Mouse (Mus musculus) 3T3-L1 (cell line): ENCODE data around the gene Hmmr.
A peak's percentile ranks its signal among the peaks of the same experiment; 100 is the strongest.
"Not testable (repeated sequence)": the region's sequence is repeated elsewhere in the genome, so short reads cannot be mapped to it uniquely, and the experiment has no call there.

Experiments used
- DNase-seq: peaks from one replicate; pipeline ENCODE4 v3.0.0-alpha.2; 2015; ENCODE audit warnings: low read depth, low spot score

Gene Hmmr

GRCm38 (mm10) chr11:40733339-40734174 is at the start of gene Hmmr, which contains the start of gene Nudcd2:
TSS of gene Hmmr (minus strand) at chr11:40733422.
TSS of gene Nudcd2 (plus strand) at chr11:40733667.
- peak; percentile 99 for DNase-seq

GRCm38 (mm10) chr11:40781857-40782256 is 48.6 kb upstream of the Hmmr start:
- DNase-seq, result no peak

- DNase-seq, result peak; percentile 74
These were observed 42.4 kb upstream of the Hmmr start for GRCm38 (mm10) chr11:40775315-40776269.

DNA sequence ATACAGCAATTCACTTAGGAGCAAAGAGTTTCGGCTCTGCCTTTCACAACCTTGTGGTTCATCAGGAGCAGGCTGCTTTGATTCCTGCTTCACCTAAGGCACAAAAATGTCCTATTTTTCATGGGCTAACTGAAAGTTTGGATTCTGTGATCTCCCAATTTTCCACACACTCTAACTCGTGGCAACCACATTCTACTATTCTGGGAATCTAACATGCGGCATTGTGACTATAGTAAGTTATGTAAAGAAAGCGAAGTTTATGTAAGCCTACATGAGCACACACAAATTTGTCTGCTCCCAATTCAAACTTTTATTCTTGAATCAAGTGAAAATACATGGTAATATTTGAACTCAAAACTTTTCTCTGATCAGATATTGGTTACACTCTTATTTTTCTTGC is 31.5 kb upstream of the Hmmr start:
- no peak for DNase-seq

DNA sequence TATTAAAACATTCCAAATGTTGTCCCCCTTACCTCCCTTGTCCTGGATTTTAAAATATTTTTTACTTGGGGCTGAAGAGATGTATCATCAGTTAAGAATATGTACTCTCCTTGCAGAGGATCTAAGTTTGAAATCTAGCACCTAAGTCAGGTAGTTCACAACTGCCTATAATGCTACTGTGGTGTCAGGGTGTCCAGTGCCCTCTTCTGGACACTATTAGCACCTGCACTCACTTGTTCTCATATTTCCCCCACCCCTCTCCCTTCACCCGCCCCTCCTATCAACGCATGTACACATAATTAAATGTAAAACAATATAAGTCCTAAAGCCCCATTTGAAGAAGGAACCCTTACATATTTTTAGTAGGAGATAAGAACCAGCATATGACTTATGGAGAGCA is 30.2 kb upstream of the Hmmr start:
- peak; percentile 47 for DNase-seq

- DNase-seq, result no peak
These were observed 26.7 kb upstream of the Hmmr start for GRCm38 (mm10) chr11:40759896-40760295.

DNA sequence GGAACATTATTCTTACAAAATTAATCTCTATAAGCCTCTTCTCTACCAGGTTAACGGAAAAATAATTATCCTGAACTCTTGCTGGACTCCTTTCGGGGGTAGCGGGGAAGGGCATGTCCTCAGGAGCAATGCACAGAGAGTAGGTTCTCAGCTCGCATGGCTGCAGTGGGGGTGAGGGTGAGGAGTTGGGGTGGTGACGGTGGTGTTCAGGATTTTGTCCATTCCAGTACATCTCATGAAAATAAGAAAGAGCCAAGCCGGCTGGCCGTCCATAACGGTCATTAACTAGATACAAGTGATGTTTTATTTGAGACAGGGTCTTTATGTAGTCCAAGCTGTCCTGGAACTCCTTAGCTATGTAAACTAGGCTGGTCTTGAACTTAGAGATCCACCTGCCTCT is 22.7 kb upstream of the Hmmr start:
- no peak for DNase-seq

DNA sequence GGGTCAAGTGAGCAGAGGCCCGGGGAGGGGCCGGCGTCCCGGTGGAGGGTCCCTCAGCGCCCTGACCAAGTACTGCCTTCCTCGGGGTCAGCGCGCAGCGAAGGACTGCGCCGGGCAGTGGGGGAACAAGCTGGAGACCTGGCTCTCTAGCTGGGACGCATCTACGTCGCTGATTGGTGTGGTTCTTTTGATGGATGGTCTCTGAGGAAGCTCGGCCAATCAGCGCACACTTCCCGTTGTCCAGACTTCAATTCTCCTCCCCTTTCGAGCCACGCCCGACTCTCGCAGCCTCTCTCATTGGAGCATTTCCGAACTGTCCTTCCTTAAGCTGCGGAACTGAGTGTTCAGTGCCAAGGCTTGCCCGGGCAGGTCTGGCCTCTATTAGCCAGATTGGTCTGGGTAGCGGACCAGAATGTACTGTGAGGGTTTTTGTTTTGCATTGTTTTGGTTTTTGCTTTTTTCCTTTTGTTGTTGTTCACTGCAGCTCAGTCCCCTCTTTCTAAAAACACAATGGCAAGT is 21.9 kb upstream of the Hmmr start, which contains the start of gene Ccng1:
Gene Ccng1 (minus strand): TSS at position 203 of the 519 bp plus-strand sequence.
- DNase-seq, result peak; percentile 99

DNA sequence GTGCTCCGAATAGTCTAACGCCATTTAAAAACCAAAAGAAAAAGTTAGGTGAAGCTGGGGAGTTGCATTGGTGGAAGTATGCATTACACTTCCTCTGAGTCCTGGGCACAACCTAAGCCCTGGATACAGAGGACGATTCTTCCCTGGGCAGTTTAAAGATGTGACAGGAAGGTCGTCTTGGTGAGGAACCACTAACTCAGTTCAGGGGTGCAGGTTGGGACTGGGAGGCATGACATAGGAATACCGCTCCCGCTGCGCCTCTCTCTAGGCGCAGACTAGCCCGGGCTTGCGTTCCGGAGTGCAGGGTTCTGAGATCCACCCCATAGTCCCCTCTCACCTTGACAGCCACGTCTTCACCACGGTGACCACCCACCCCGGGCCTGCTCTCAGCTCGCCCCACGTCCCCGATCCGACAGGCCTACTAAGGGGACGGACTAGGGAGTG is 21.5 kb upstream of the Hmmr start:
- peak; percentile 33 for DNase-seq

DNA sequence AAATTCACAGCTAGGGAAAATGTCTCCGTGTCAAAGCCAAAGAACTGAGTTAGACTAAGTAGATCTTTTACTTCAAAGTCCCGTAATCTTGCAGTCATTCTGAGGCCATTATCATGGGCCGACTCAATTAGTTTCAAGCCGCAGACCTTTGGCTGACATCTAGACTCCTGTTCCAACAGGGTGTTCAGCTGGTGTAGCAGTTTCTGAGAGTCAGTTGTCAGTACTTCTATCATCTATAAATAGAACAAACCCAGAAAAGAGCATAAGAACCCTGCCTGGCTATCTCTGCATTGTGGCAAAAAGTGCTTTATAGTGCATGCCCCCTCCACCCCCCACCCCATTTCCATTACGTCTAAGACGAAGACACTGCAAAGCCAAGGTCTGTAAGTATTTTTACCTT is 20.6 kb upstream of the Hmmr start:
- DNase-seq, result no peak

- DNase-seq, result no peak
These were observed 14.5 kb upstream of the Hmmr start for GRCm38 (mm10) chr11:40747716-40748115.

DNA sequence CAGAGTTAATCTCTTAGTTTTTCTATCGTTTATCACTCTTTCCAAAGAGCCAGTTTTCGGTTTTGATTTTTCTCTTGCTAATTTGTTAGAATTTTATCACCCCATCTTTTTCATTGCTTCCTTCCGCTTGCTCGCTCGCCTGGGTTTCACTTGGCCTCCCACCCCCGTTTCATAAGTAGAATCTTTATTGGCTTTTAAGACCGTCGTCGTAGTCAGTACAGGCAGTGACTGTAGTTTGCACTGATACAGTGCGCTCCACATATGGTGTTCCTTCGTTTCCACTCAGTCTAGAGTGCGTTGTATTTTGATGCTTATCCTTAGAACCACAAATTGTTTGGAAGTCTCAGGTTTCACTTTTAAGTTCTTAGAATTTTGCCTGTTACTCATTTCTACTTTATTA is 13.1 kb upstream of the Hmmr start:
- peak; percentile 27 for DNase-seq

DNA sequence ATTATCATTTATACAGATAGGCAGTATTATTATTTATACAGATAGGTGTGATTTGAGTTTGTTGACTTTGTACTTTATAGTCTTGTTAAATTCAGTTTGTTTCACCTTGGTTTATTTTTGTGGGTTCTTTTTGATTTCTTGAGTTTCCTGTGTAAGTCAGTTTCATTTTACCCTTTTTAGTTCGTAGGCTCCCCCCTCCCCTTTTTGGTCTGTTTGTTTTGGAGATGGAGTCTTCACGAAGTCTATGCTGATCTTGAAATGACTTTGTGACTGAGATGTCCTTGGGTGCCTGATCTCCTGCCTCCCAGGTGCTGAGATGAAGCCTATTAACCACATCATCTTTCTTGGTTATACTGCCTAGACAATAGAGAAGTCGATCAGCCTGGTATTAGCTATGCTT is 11.1 kb upstream of the Hmmr start:
- DNase-seq, result no peak

- DNase-seq, result no peak
These were observed 8.5 kb upstream of the Hmmr start for GRCm38 (mm10) chr11:40741605-40742262.

GRCm38 (mm10) chr11:40737369-40737768 is 4.1 kb upstream of the Hmmr start:
- no peak for DNase-seq

GRCm38 (mm10) chr11:40734251-40734752 is 1.1 kb upstream of the Hmmr start:
- peak; percentile 23 for DNase-seq

- no peak for DNase-seq
These were observed 254 bp downstream of the Hmmr start for GRCm38 (mm10) chr11:40732997-40733338.

DNA sequence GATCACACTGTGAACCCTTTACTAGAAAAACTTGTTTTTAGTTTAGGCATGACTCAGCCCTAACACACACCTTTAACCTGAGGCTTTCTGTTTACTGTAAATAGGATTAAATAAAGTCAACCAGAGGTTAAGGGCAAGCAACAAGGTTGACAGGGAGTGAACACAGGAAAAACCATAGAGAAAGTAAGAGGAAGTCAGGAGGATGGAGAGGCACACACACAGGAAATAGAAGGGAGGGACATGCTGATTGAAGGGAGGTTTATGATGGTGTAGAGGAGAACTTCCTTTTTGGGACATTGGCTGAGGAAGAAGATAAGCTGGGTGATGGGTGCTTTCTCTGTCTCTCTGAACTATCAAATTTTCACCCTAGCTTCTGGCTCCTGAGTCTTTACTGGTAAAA is 14.9 kb downstream of the Hmmr start:
- DNase-seq, result no peak

DNA sequence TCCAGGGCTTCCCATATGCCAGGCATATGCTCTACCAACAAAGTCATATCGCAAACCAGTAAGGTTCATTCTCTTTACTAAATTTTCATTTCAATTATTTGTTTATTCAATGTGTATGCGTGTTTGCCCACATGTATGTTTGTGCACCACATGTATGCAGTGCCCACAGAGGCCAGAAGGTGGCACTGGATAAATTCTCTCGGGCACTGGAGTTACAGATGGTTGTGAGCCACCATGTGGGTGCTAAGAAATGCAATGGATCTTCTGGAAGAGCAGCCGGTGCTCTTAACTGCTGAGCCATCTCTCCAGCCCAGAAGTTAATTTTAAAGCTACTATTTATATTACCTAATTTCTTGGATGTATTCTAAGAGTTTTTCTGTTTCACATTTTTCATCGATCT is 17.7 kb downstream of the Hmmr start:
- DNase-seq, result peak; percentile 37

DNA sequence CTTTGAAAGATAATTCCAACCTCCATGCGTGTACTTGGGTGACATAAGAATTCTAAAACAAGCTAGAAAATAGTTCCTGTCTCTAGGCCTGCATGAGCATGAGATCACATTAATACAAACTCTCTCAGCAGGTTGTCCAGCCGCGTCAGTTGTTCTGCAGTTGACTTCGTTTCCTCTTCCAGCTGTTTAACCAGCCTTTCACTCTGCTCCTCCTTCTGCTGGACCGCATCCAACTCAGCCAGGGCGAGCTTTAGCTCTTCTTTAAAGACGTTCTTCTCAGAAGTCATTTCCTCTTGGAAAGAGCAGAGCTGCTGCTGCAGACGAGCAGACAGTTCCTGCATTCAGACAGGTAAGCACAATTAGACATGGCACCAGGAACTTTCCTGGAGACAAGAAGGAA is 19.4 kb downstream of the Hmmr start:
- no peak for DNase-seq

GRCm38 (mm10) chr11:40709899-40710298 is 23.3 kb downstream of the Hmmr start:
- DNase-seq, result not testable (repeated sequence)
